Mouse (Mus musculus): ENCODE data around the gene Hs2st1.

Gene Hs2st1

DNA sequence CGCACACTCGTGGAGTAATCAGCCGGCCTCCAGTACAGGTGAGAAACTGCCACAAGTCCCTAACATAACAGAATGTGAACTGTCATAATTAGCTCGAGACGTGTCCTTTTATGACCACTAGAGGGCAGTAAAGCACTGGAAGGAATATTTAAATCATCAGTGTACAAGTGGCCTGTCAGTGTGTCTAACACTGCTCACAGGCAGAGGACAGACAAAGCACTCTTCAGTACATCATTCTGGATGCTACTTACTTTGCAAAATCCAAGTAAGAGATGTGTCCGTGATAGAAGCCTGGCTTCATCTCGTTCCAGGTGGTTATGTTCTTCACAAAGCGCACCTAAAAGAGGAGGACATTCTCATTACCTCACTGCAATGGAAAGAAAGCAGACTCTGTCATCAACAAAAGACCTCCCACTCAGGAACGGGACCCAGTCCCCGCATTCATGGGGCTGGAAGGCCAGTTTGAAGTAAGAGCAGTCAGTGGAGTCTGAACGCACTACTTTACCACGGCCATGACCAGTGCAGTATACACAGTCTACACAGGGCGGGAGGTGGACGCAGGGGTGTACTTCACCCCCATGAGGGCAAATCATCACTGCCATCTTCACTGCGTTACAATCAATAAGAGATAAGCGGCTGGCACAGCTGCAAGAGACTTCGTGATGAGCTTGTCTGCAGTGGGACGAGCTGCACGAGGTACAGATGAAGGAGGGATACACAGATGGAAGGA is 116.1 kb downstream of the Hs2st1 start:
- intact Hi-C loops (cut with DNase I) = loop anchor here (1.0 to 10.0 kb wide), 2 partner anchors 163 to 261 kb away; no protein-coding TSS in a partner anchor

DNA sequence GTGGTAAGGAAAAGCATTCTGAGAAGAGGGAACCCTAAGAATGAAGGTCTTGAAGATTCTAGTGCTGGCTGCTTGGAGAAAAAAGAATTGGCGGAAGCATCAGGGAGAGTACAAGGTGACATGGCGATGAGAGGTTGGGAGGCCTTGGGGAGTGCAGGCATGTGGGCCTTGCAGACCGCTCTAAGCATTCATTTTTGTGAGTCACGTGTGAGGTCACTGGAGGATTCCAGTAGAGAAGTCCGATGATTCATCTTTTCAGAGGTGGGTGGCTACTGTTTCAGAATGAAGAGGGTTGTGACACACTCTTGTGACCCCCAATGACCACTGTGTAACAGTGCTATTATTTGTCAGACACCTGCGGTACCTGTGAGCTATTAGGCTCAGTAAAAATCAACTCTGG is 121.0 kb downstream of the Hs2st1 start:
- intact Hi-C loops (cut with DNase I) = no loop called here

DNA sequence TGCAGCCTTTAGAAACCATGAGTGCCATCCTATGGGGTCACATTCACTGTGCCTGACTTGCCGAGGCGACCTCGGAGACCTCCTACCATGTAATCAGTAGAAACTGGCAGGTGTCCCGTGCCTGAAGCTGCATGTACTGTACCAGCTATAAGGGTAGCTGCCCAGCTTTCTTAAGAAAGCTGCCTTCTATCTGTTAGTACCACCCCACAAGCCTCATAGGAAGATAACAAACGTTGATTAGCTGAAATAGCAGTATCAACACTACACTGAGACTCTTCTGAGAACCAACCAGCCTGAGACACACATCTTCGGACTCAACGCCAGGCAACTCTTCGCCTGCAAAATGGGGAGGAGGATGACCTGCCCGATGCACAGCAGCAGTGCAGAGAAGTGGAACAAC is 122.1 kb downstream of the Hs2st1 start:
- intact Hi-C loops (cut with DNase I) = no loop called here

- intact Hi-C loops (cut with DNase I) = no loop called here
Observed at GRCm38 (mm10) chr3:144446081-144446634, 123.8 kb downstream of the Hs2st1 start.

DNA sequence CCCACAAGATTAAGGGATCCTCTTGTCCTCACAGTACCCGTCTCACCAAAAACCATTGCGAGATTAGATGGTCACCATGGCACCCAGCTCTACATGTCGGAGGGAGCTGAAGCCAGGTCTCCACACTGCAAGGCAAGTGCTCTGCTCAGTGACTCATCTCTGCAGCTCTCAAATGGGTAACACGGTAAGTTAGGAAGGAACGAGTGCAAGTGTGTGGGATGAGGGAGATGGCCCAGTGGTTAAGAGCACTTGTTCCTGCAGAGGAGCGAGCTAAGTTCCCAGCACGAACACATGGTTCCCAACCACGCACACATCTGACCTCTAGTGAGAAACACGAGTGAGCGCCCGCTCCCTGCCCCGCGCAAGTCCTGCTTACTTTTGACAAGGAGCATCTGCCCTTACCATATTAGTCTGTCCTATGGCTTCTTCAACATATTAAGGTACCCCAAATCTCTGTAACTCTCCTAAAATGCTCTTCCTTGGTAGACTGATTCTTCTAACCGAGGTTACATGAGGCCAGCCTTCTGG is 132.0 kb downstream of the Hs2st1 start:
- intact Hi-C loops (cut with DNase I) = no loop called here

DNA sequence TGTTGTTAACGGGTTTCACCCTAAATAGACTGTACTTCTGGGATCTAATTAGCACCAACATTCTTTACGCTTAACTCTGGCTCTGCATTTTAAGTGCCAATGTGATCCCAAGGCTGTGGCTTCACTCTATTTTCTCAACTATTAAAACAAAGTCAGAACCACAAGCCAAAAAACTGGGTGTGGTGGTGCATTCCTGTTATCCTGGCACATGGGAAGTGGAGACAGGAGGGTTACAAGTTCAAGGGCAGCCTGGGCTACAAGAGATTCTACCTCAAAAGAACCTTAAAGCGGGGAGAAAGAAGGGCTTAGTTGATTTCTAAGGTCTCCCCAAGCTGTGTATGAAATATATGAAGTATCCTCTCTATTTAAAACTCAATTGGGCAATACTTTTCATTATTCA is 133.9 kb downstream of the Hs2st1 start:
- intact Hi-C loops (cut with DNase I) = no loop called here

GRCm38 (mm10) chr3:144435281-144435680 is 134.7 kb downstream of the Hs2st1 start:
- intact Hi-C loops (cut with DNase I) = no loop called here

- intact Hi-C loops (cut with DNase I) = no loop called here
Observed at GRCm38 (mm10) chr3:144434276-144434675, 135.7 kb downstream of the Hs2st1 start.

DNA sequence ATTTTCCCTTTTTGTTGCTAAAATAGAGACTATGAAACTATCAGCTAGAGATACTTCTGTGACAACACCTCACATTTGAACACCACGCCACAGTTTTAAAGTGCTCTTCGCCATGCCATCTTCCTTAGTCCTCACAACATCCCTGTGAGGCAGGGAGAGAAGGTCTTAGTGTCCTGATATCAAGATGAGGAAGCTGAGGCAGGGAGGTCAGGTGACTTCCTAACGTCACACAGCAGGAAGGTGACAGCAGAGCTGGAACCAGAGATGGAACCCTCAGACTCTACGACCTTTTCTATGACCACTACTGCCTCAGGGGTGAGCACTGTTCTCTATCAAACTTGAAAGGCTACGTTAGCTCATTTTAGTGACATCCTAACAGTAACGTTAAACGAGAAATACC is 136.9 kb downstream of the Hs2st1 start:
- intact Hi-C loops (cut with DNase I) = no loop called here

DNA sequence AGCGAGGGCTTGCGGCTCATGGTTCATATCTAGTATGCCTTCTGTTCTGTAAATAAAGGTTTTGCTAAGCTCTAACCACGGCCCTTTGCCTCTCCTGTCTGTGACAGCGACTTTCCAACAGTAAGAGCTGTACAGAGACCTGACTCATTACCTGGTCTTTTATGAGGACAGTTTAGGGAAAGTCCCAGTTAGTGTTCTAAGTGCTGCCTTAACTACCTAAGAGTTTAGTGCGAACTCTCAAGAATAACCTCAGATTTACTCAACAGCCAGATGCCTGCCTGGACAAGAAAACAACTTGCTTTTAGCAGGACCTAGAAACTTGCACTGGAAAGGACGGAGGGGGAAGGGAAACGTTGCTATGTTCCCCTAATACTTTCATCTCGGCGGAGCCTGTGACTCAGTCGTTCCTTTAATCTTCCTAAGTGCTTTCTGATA is 137.8 kb downstream of the Hs2st1 start:
- intact Hi-C loops (cut with DNase I) = no loop called here

- intact Hi-C loops (cut with DNase I) = no loop called here
Observed at GRCm38 (mm10) chr3:144428514-144429431, 141.2 kb downstream of the Hs2st1 start.

DNA sequence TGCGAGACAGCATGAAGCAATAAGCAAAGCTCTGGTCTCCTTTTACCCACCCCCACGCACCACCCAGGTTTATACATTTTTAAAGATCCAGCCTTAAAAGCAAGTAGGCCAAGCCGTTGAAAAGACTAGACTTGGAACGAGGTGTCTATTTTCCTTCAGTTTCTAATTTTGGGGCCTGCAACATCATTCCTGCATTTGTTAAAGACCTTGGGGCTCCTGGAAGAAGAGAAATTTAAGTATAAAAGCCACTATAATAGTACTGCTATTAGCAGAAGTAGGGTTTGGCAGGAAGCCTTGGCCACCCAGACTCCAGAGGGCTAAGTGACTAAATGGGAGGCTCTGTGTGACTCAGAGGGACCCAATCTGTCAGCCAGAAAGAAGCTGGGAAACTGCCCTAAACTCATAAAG is 144.9 kb downstream of the Hs2st1 start:
- intact Hi-C loops (cut with DNase I) = no loop called here

DNA sequence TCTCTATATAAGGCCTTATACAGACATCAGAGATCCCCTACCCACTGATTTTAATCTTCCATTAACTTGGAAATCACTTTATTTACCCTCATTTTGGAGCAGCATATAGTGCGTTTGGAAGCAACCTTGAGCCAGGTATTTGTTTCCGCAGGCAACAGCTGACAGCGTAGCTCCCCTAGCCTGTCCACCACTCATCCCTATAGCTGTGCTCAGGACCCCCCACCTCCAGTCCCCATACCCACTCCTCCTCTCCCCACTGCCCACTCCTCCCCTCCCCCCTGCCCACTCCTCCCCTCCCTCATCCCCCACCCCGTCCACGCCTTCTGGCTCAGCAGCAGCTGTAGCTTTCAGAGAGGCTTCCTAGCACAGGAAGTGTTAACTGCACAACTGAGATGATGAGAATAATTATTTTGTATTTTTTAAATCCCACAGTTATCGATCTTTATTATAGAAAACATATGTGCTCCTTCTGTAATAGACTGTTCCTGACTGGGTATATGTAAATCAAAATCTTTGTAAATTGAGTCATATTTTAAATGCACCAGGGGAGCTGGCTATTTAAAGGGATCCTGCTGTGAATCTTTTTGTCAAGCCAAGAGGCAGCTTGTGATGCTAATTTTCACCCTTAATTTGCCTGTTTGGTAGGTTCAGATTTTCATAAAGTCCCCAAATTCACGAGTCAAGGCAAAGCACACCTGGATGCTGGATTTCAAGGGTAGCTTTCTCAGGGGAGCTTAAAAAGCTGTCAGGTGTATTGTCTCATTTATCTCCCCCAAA is 148.4 kb downstream of the Hs2st1 start:
- intact Hi-C loops (cut with DNase I) = no loop called here

DNA sequence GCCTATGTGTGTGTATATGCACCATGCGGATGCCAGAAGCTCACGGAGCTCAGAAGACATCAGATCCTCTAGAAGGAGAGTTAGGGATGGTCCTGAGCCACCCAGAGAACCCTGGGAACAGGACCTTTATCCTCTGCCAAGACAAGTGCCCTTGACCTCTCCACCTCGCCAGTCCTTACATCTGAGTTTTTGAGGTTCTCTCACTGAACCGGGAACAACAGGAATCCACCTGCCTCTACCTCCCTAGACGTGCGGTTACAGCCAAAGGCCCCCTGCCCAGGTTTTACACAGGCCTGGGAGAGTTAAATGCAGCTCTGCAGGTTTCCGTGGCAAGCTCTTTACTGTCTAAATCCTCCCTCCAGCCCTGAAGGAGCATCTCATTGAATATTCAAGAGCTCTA is 156.2 kb downstream of the Hs2st1 start:
- intact Hi-C loops (cut with DNase I) = no loop called here

- intact Hi-C loops (cut with DNase I) = no loop called here
Observed at GRCm38 (mm10) chr3:144412538-144413272, 157.3 kb downstream of the Hs2st1 start.

- intact Hi-C loops (cut with DNase I) = no loop called here
Observed at GRCm38 (mm10) chr3:144411650-144412278, 158.2 kb downstream of the Hs2st1 start.

DNA sequence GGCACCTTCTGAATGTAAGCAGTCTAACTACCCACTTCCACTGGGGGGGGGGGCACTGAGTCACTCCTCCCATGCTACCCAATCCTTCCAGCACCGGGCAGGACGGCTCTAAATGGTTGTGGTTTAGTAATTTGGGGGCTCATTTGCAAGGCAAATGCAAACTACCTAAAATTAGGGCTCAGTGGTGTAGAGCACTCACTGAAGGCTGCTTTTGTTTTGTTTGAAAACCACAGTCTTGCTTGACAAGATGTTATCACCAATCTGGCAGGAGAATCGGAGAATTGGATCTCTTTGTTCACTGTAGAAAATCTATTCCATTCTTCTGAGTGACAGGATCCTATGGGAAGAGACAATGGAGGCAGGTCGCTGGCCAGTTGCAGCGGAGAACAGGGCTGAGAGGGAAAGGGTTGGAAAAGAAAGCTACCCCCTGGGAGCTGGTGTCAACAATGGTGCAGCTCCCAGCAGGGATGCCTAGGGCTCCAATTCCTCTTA is 158.9 kb downstream of the Hs2st1 start:
- intact Hi-C loops (cut with DNase I) = no loop called here

DNA sequence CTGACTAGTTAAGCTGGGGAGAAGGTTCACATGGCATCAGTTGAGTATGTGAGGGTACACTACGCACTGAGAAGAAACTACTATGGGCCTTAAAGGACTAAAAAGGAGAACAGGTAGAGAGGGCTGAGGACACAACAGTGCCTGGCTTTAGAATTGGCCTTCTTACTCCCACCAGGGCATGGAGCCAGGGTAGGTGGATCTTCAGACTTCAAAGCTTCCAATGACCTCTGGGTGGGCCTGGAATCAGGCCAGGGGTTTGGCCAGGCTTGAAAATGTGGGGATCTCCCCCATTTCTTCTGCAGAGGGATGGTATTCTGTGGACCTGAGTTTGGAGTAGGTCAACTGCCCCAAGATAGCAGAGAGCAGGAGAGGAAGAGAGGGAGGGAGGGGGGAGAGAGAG is 161.0 kb downstream of the Hs2st1 start:
- intact Hi-C loops (cut with DNase I) = no loop called here

DNA sequence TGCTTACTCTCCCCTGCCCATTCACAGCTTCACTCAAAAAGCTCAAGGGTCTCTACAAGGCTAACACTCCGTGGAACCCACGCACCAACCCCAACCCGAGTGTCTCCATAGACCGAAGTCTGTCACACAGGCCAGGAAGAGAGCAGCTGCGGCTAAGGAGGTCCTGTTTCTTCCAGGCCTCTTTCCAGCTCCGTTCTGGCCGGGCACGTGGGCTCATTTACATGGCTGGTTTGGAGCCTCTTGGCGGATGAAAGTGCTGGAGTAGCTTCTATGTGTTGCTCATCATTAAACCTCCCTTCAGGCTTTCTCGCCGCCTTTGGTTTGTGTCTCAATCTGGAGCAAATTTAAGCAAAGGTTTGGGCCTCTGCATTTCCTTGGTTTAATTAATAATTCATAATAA is 164.7 kb downstream of the Hs2st1 start:
- intact Hi-C loops (cut with DNase I) = no loop called here

GRCm38 (mm10) chr3:144401292-144401691 is 168.7 kb downstream of the Hs2st1 start:
- intact Hi-C loops (cut with DNase I) = no loop called here

Measured in adrenal gland (tissue).